Mouse (Mus musculus) liver, adult 2 months (tissue): ENCODE data around the gene Agap1.

Source experiments
- CTCF ChIP-seq: fragments of 200-500 bp; IDR thresholded peaks from 2 replicates; pipeline ENCODE4 v1.5.1; 2011; ENCODE audit warnings: low read depth, low read length, control low read depth
- POLR2A ChIP-seq: fragments of 200-500 bp; IDR thresholded peaks from 2 replicates; pipeline ENCODE4 v1.6.1; 2011; ENCODE audit warnings: low read length, control low read depth; ENCODE audit not compliant: insufficient read depth; ENCODE audit errors: extremely low read depth

GRCm38 (mm10) chr1:89902641-89903040 is 448.0 kb downstream of the Agap1 start:
- TF ChIP-seq POLR2A (no peak), CTCF (no peak)
